Mouse (Mus musculus) lung, embryonic 15.5 days (tissue): ENCODE data around the gene Dok1. TPM values are rescaled to one million over a fixed set of nuclear protein-coding genes. Genes with fewer than 3 reads are reported as not detected.

ENCODE experiments used
- ATAC-seq: fragments of 200-750 bp; cut with Nextera tagmentation; 2 replicates; pipeline ENCODE4 v1.8.0; 2017; ENCODE audit warnings: moderate number of reproducible peaks, borderline replicate concordance; ENCODE audit not compliant: low FRiP score, low TSS enrichment; ENCODE audit errors: extremely low read depth
- H3K27ac ChIP-seq: fragments of 300-500 bp; sonication (generic); 2 replicates; pipeline ENCODE4 v1.5.1; 2015; ENCODE audit warnings: moderate library complexity, mild to moderate bottlenecking, inconsistent platforms
- H3K27me3 ChIP-seq: fragments of 300-500 bp; sonication (generic); 2 replicates; pipeline ENCODE4 v1.6.1; 2015; ENCODE audit warnings: inconsistent platforms
- H3K36me3 ChIP-seq: fragments of 300-500 bp; sonication (generic); 2 replicates; pipeline ENCODE4 v1.6.1; 2015; ENCODE audit warnings: inconsistent platforms
- H3K4me1 ChIP-seq: fragments of 300-500 bp; sonication (generic); 2 replicates; pipeline ENCODE4 v1.6.1; 2015; ENCODE audit warnings: inconsistent platforms
- H3K4me2 ChIP-seq: fragments of 300-500 bp; sonication (generic); 2 replicates; pipeline ENCODE4 v1.6.1; 2015; ENCODE audit warnings: inconsistent platforms, mild to moderate bottlenecking, moderate library complexity
- H3K4me3 ChIP-seq: fragments of 300-500 bp; sonication (generic); 2 replicates; pipeline ENCODE4 v1.5.1; 2015; ENCODE audit warnings: mild to moderate bottlenecking, inconsistent platforms
- H3K9ac ChIP-seq: fragments of 300-500 bp; sonication (generic); 2 replicates; pipeline ENCODE4 v1.6.1; 2015; ENCODE audit warnings: inconsistent platforms
- H3K9me3 ChIP-seq: fragments of 300-500 bp; sonication (generic); 2 replicates; pipeline ENCODE4 v1.6.1; 2016; ENCODE audit warnings: inconsistent platforms
- WGBS: fragments of 180-500 bp; shearing (Covaris S2); methylation state at CpG from one replicate; pipeline ENCODE4 v1.1.7; 2015; 5-methylcytosine and 5-hydroxymethylcytosine counted together
- polyA plus RNA-seq: library from polyadenylated mRNA; unstranded; fragments of >200 nt; fragmentation: Nextera tagmentation; extraction: Ambion mirVana; gene quantifications from 2 replicates; pipeline ENCODE4 v1.2.1, GENCODE M21; 2015

Gene Dok1
- polyA plus RNA-seq, 1 experiment from 2014 or later, result 19.6 TPM

GRCm38 (mm10) chr6:83024421-83024820 lies 8.8 kb downstream of the Dok1 start:
- no peak for ATAC-seq
- H3K4me1 ChIP-seq, result peaks cover 8% of the 10 kb centered on the region
- H3K9ac ChIP-seq, result no peak overlapping the region
- no peaks in the 10 kb centered on the region for H3K9me3 ChIP-seq
- H3K27me3 ChIP-seq, result no peaks in the 10 kb centered on the region
- H3K27ac ChIP-seq, result no peak overlapping the region
- no peak overlapping the region for H3K4me3 ChIP-seq
- 56% methylated on average over 4 of the region's 4 CpGs for WGBS
- no peaks in the 10 kb centered on the region for H3K36me3 ChIP-seq
- no peak overlapping the region for H3K4me2 ChIP-seq

GRCm38 (mm10) chr6:83023786-83024185 lies 9.5 kb downstream of the Dok1 start:
- Histone ChIP-seq H3K27me3 (no peaks in the 10 kb centered on the region), H3K9ac (no peak overlapping the region)

GRCm38 (mm10) chr6:83023008-83023407 lies 10.3 kb downstream of the Dok1 start:
- H3K27me3 ChIP-seq, result no peaks in the 10 kb centered on the region
- 83% methylated on average over 9 of the region's 9 CpGs for WGBS

More at GRCm38 (mm10) chr6:83023786-83024185, 9.5 kb downstream of the Dok1 start:
- Histone ChIP-seq H3K4me3 (no peak overlapping the region), H3K9me3 (no peaks in the 10 kb centered on the region), H3K27ac (no peak overlapping the region), H3K4me1 (peaks cover 8% of the 10 kb centered on the region), H3K4me2 (no peak overlapping the region), H3K36me3 (no peaks in the 10 kb centered on the region)
- no peak for ATAC-seq
- WGBS, result 90% methylated on average over 2 of the region's 2 CpGs

GRCm38 (mm10) chr6:83020836-83021593 lies 12.3 kb downstream of the Dok1 start:
- no peaks in the 10 kb centered on the region for H3K27me3 ChIP-seq
- 77% methylated on average over 4 of the region's 4 CpGs for WGBS
- H3K27ac ChIP-seq, result no peak overlapping the region
- H3K9ac ChIP-seq, result no peak overlapping the region
- no peak overlapping the region for H3K4me2 ChIP-seq
- H3K4me1 ChIP-seq, result no peaks in the 10 kb centered on the region; the same call in 1 of the 2 replicates
- no peaks in the 10 kb centered on the region for H3K36me3 ChIP-seq
- no peak overlapping the region for H3K4me3 ChIP-seq
- no peaks in the 10 kb centered on the region for H3K9me3 ChIP-seq
- no peak for ATAC-seq

More at GRCm38 (mm10) chr6:83023008-83023407, 10.3 kb downstream of the Dok1 start:
- no peak for ATAC-seq
- no peak overlapping the region for H3K9ac ChIP-seq
- H3K4me2 ChIP-seq, result no peak overlapping the region
- H3K4me3 ChIP-seq, result no peak overlapping the region
- H3K36me3 ChIP-seq, result no peaks in the 10 kb centered on the region
- H3K9me3 ChIP-seq, result no peaks in the 10 kb centered on the region
- H3K4me1 ChIP-seq, result peaks cover 7% of the 10 kb centered on the region
- H3K27ac ChIP-seq, result no peak overlapping the region

DNA sequence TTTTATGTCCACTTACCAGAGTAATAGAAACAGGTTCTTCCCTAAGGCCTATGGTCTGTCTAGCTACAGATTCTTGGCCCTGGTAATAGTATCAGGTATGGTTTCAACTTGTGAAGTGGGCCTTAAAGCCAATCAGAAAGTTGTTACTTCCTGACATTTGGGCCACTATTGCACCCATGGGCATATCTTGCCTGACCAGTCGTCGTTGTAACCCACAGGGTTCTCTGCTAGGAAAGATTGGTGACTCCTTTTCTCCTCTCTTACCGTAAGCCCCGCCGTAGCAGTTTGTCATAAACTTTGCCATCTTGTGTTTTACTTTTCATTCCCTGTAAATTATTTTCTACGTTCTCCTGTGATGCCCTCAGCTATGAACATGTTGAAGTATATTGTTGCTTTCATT lies 13.2 kb downstream of the Dok1 start:
- 81% methylated on average over 6 of the region's 6 CpGs for WGBS
- Histone ChIP-seq H3K4me1 (no peaks in the 10 kb centered on the region; the same call in 1 of the 2 replicates), H3K9ac (no peak overlapping the region), H3K9me3 (no peaks in the 10 kb centered on the region), H3K4me3 (no peak overlapping the region), H3K27me3 (no peaks in the 10 kb centered on the region), H3K36me3 (no peaks in the 10 kb centered on the region), H3K27ac (no peak overlapping the region), H3K4me2 (no peak overlapping the region)
- no peak for ATAC-seq

DNA sequence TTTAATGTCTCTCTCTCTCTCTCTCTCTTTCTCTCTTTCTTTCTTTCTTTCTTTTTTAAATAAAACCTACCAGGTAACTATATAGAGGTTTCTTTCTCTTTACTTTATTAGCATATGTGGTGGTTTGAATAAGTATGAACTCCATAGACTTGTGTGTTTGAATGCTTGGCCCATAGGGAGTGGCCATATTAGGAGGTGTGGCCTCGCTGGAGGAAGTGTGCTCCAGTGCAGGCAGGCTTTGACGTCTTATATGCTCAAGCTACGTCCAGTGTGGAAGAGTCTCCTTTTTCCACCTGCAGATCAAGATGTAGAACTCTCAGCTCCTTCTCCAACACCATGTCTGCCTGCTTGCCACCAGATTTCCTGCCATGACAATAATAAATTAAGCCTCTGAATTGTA lies 14.2 kb downstream of the Dok1 start:
- 56% methylated on average over 3 of the region's 3 CpGs for WGBS
- no peak overlapping the region for H3K27ac ChIP-seq
- H3K4me3 ChIP-seq, result no peak overlapping the region
- no peak overlapping the region for H3K9ac ChIP-seq
- H3K4me2 ChIP-seq, result no peak overlapping the region
- no peaks in the 10 kb centered on the region for H3K9me3 ChIP-seq
- H3K27me3 ChIP-seq, result no peaks in the 10 kb centered on the region
- no peaks in the 10 kb centered on the region; the same call in 1 of the 2 replicates for H3K4me1 ChIP-seq
- H3K36me3 ChIP-seq, result no peaks in the 10 kb centered on the region
- ATAC-seq, result no peak

DNA sequence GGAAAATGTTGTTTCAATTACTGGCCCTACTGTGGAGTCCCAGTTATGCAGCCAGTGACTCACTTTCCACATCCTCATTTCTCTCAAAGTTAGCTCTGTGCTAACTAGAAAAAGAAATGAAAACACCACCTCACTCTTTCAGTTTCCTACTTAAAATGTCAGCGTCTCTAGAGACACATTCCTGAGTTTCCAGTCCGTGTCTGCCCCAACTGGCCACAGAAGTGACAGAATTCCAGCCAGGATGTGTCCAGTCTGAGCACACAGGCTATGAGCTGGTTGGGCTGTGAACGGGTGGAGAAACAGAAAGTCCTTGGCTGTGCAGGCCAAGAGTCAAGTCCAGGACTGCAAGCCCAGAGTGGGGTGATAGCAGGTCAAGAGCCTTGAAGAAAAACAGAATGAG lies 16.1 kb downstream of the Dok1 start:
- 21% methylated on average over 3 of the region's 3 CpGs for WGBS
- Histone ChIP-seq H3K27ac (no peak overlapping the region), H3K27me3 (no peaks in the 10 kb centered on the region), H3K9me3 (no peaks in the 10 kb centered on the region), H3K4me3 (no peak overlapping the region), H3K4me2 (no peak overlapping the region), H3K9ac (no peak overlapping the region), H3K4me1 (no peaks in the 10 kb centered on the region), H3K36me3 (no peaks in the 10 kb centered on the region)
- ATAC-seq, result no peak

DNA sequence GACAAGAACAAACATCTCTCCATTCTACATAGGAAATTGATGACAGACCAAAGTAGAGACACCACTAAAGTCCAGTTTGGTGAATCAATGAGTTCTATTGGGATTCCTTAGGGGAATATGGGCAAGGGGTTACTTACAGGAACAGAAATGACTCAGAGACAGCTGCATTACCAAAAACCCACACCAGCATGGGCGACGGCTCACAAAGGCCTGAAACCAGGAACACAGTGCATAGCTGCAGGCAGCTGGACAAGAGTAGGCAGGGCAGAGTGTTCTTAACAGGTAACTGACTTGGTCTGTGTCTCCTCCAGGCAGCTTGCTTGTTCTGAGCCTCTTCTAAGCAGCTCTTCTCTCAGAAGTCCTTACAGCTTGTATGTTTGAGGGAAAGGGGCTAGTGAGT lies 17.5 kb downstream of the Dok1 start:
- no peaks in the 10 kb centered on the region for H3K36me3 ChIP-seq
- H3K9ac ChIP-seq, result no peak overlapping the region
- H3K9me3 ChIP-seq, result no peaks in the 10 kb centered on the region
- H3K4me1 ChIP-seq, result no peaks in the 10 kb centered on the region
- WGBS, result 89% methylated on average over 2 of the region's 2 CpGs
- H3K27me3 ChIP-seq, result no peaks in the 10 kb centered on the region
- no peak overlapping the region for H3K4me3 ChIP-seq
- no peak overlapping the region for H3K27ac ChIP-seq
- ATAC-seq, result no peak
- no peak overlapping the region for H3K4me2 ChIP-seq

DNA sequence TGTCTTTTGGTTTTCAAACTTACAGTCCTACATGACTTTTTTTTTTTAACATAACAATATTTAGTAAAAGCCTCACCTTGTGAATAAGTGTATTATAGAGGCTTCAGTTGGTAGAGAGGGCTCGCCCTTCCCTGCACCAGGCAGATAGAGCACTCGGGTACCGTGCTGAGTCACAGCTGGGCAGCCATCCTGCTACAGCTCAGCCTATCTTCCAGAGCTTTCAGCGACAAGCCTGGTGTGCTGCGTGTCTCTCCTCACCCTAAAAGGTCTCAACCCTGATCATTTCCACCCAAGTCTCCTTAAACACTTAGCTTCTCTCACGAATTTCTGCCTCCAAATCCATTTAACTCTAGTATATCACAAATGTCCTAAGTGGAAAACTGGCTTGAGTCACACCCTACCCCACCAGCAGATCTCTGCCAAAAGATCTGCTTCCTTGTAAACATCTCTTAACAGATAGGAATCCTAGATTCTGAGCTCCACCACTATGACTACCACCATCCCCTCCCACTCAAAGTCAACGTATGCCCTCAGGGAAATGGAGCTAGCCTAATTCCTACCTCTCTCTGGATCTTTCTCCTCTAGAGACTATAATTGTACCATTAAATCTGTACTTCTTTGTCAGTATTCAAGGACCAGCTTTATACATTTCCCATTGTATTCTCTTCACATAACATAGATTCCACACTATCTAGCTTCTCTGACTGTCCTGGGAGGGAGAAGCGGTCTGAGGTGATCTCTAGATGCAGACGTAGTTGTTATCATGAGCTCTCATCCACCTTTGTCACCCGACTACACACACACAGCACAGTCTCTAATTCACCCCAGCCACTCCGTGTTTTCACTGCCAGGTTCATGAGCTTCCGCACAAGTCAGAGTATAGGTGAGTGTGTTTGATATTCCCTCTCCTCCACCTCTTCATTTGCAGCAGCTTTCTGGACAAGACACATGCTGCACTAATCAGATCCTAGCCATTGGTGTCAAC lies 18.5 kb downstream of the Dok1 start:
- no peaks in the 10 kb centered on the region for H3K27me3 ChIP-seq
- H3K4me2 ChIP-seq, result no peak overlapping the region
- ATAC-seq, result no peak; the same call in 1 of the 2 replicates
- no peak overlapping the region for H3K4me3 ChIP-seq
- 0 out of 2 replicates have a peak, but pooled peaks cover 5% of the 10 kb centered on the region for H3K4me1 ChIP-seq
- WGBS, result 51% methylated on average over 12 of the region's 12 CpGs
- no peaks in the 10 kb centered on the region for H3K36me3 ChIP-seq
- H3K9ac ChIP-seq, result no peak overlapping the region
- H3K9me3 ChIP-seq, result no peaks in the 10 kb centered on the region
- no peak overlapping the region for H3K27ac ChIP-seq

GRCm38 (mm10) chr6:83013444-83013843 lies 19.8 kb downstream of the Dok1 start:
- Histone ChIP-seq H3K9me3 (no peaks in the 10 kb centered on the region), H3K27ac (no peak overlapping the region), H3K27me3 (no peaks in the 10 kb centered on the region), H3K4me2 (no peak overlapping the region), H3K4me3 (no peak overlapping the region), H3K4me1 (0 out of 2 replicates have a peak, but pooled peaks cover 5% of the 10 kb centered on the region), H3K9ac (no peak overlapping the region), H3K36me3 (no peaks in the 10 kb centered on the region)
- WGBS, result 81% methylated on average over 5 of the region's 5 CpGs
- no peak for ATAC-seq

GRCm38 (mm10) chr6:83011756-83012155 lies 21.5 kb downstream of the Dok1 start:
- Histone ChIP-seq H3K4me2 (no peak overlapping the region), H3K4me3 (no peak overlapping the region), H3K27ac (no peak overlapping the region), H3K4me1 (0 out of 2 replicates have a peak, but pooled peaks cover 5% of the 10 kb centered on the region), H3K9me3 (no peaks in the 10 kb centered on the region), H3K9ac (no peak overlapping the region), H3K36me3 (no peaks in the 10 kb centered on the region), H3K27me3 (no peaks in the 10 kb centered on the region)
- 75% methylated on average over 6 of the region's 6 CpGs for whole genome bisulfite sequencing
- no peak for ATAC-seq

GRCm38 (mm10) chr6:83011255-83011654 lies 22.0 kb downstream of the Dok1 start:
- Histone ChIP-seq H3K4me1 (0 out of 2 replicates have a peak, but pooled peaks cover 5% of the 10 kb centered on the region), H3K27me3 (no peaks in the 10 kb centered on the region), H3K27ac (no peak overlapping the region), H3K9me3 (no peaks in the 10 kb centered on the region), H3K9ac (no peak overlapping the region), H3K4me2 (no peak overlapping the region), H3K4me3 (no peak overlapping the region), H3K36me3 (no peaks in the 10 kb centered on the region)
- 80% methylated on average over 7 of the region's 7 CpGs for WGBS
- no peak for ATAC-seq
